Mouse (Mus musculus): ENCODE results near the gene Nutm1.

The Nutm1 gene

DNA sequence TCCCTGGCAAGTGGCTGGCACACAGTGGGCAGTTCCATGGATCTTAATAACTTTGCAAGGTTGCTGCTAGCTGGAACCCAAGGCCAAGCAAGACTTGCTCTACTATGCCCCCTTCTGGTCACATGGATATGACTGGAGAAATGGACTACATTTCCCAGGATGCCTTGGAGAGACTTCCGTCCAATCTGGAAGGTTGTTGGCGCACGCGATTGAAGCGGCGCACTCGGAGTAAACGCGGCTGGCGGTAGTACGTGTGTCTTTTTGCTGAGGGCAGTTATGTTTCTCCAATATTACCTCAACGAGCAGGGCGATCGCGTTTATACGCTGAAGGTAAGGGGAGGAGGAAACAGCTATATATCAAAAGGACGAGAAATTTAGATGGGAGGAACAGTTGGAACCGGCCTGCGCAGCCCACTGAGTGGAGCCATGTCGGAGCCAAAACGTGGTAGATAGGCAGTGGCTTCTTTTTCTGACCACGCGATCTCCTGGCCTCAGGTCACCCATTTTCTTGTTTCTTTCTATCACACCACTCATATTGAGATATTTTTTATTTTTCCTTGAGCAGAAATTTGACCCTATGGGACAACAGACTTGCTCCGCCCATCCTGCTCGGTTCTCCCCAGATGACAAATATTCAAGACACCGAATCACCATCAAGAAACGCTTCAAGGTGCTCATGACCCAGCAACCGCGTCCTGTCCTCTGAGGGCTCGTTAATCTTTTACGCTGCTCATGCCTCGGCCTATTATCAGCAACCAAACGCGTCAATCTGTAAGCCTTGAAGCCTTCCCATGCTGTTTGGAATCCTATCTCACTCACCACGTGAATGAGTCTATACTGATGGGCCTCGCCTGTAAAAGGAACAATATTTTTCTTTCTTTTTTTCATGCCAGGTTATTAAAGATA, 2.9 kb upstream of the Nutm1 start, which contains the start of gene Nop10:
Nop10 (plus strand) TSS at position 179 of the 906 bp plus-strand sequence.
- in situ Hi-C loops (cut with MboI; ENCODE audit: low sequenced_read_pairs), result loop anchor here (10.0 kb wide), 1 partner anchor 213 kb away; no protein-coding TSS in a partner anchor

DNA sequence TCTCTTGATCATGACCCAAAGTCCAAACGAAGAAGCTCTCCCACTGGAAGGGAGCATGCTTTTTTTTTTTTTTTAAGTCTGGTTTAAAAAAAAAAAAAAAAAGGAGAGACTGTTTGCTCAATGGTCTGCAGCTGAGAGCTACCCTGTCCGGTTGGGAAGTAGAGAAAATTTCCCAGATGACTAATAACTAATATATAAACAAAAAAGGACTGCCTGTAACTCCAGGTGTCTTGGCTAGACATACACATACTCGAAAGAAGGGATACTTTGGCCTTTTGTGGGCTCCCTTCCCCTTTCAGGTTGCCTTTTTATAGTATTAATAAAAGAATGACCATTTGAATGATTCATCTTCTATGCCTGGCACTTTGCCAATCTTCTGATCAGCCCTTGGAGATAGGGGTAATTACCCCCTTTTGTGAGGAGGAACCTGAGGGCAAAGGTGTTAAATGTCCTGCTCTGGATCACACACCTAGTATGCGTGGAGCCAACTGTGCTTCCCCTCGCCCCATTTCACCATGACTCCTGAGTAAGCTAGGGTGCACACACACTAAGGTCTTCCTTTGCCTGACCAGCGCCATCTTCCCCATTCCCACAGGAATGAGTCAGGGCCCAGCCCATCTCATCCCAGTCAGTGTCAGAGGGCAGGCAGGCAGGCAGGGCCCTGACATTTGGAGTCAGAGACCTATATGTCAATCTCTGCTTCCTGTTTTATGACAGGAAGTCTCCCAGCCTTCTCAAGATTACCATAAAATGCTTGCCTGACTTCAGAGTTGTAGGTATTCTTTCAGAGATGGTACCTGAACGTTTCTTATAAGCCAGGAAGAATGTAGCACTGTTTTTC, 4.2 kb downstream of the Nutm1 start:
- in situ Hi-C loops (cut with MboI; ENCODE audit: low sequenced_read_pairs), result no loop called here

DNA sequence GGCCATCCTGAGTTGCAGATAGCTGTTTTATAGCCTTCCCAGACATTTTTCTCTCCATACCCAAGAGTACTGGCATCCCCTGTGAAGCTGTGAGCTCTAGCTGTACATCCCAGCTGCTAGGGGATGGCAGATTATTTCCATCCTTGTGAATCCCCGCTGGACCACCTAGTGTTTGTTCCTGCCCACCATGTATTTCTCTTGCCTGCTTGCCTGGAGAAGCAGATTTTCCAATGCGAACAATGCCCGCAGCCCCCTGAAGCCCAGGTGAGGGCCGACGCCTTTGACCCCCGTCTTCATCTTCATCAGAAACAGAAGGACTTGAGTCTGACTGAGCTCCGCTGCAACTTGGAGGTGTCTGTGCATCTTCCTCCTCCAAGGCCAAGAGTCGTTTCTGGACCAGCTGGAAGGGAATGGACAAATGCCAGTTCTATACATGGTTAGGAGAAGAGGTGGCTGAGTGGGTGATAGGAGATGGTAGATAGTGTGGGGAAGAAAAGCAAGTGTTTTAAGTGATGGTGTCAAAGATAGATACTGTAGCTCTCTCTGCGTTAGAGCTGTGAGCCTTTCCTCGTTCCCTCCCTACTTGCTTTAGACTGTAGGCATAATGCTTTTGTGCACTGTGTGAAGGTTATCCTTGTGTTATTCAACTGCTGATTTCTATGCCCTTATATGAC, 9.2 kb downstream of the Nutm1 start:
- in situ Hi-C loops (cut with MboI; ENCODE audit: low sequenced_read_pairs), result no loop called here

DNA sequence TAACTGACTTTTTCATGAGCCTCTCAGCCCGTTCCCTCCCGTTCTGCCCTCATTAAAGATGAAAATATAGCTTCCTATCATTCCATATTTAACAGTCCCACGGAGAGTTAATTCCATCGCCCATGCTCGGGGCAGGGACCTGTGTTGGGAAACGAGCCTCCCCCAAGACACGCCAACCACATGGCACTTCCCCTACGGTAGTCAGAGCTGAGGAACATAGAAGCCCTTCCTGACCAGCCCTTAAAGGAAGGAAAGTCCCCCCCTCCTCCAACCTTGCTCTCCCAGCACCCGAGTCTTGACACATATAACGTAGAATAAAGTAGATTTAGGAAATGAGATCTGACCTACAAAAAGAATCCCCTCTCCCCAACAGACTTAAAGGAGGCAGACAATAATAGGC, 11.8 kb downstream of the Nutm1 start:
- in situ Hi-C loops (cut with MboI; ENCODE audit: low sequenced_read_pairs), result no loop called here

DNA sequence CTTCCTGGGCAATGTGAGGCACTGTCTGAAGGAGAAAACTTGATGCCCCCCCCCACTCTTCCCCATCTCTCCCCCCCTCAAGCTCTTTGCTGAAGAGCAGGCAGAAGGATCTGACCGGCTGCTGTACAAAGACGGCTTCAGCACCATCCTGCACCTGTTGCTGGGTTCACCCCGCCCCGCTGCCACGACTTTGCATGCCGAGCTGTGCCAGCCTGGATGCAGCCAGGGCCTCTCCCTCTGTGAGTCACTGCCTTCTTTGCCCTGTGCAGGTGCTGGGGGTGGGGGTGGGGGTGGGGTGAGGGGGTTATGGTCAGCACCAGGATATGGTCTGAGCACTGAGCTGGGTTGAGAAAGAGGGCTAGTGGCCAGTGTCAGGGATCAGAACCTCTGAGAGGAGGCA, 12.9 kb downstream of the Nutm1 start:
- in situ Hi-C loops (cut with MboI; ENCODE audit: low sequenced_read_pairs), result no loop called here

DNA sequence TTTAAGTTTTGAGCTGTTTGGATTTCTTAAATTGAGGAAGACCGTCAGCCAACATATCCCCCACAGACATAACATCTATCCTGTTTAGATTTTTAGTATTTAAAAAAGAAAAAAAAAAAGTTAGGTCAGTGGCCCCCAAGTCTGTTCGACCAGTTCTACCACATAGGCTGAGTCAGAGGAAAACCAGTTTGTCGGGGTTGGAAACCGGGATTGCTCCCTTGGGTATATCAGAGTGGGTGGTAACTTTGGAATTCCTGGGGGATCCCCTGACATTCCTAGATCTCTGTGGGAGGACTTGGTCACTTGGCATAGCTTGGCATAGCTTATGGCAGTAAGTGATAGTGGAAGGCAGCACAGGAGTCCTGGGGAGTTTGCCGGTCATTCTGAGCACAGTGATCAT, 13.8 kb downstream of the Nutm1 start:
- in situ Hi-C loops (cut with MboI; ENCODE audit: low sequenced_read_pairs), result no loop called here

DNA sequence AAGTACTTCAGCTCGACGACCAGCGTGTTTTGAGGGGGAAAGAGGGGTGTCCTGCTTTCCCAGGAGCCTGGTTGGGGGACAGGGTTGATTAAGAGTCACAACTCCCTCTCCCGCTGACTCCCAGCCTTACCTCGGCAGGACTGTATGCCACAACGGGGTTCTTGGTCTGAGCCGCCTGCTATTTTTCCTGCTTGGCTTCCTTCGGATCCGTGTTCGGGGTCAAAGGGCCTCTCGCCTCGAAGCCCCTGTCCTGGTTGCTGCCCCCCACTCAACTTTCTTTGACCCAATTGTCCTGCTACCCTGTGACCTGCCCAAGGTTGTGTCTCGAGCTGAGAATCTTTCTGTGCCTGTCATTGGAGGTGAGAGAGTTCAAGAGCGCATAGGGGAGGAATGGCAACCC, 17.3 kb downstream of the Nutm1 start:
- in situ Hi-C loops (cut with MboI; ENCODE audit: low sequenced_read_pairs), result no loop called here

DNA sequence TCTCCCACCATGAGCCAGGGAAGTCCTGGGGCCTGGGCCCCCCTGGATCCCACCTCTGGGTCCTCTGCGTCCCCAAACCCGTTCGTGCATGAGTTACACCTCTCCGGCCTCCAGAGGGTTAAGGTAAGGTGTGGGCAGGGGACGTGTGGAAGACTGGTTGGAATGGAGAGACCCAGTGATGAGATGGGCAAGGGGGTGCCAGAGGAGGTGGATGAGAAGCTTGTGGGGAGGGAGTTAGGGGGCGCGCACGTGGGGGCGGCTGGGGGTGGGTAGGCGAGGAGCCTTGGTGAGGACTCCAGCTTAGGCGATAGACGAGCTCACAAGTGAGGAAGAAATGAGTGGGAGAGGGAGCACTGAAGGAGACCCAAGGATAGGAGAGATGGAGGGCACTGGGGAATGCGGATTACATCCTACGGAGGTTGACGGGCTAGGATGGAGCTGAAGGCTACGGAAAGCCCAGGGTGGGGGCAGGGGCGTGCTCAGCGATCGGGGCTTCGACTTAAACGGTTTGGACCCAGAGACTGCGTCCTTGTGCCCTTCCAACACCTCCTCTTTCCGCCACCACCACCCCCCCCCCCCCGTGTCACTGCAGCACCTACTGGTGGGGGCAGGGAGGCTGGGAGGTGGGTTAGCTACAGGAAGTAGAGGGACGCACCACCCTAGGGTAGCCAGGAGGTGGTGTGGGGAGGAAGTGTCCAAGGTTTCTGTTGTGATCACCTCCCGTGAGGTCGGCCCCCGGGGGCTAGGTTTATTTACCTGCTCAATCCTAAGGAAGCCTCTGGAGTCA, 19.0 kb downstream of the Nutm1 start:
- in situ Hi-C loops (cut with MboI; ENCODE audit: low sequenced_read_pairs), result no loop called here

DNA sequence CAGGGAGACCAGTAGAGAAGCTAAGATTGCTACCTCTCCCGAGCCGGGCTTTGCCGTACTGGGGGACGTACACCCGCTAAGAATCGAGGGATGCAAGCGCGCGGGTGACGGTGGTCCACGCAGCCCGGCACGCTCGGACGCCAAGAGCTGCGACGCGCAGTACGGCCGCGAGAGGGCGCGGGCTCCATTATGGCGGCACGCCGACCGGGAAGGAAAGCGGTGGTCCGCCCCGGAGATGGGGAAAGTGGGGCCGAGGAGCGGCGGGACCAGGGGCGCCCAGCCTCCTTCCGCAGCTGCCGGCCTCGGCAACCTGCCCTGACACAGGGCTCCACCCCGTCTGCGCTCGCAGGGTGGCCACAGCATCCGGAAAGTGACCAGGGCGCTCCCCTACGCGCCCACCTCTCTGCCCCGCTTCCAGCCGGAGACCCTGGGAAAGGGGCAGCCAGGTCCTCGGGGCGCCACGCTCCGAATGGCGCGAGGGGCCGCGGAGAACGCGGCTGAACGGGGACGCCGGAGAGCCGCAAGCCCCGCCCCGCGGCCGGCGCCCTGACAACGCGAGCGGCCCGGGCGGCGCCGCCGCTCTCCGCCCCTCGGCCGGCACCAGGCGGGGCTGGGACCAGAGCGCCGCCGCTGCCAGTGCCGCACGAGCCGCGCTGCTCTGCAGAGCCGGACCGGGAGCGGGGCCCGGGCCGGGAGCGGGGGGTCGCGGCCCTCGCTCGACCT, 19.7 kb downstream of the Nutm1 start, which contains the start of gene Lpcat4:
Lpcat4 (plus strand) TSS at position 257 of the 723 bp plus-strand sequence.
- in situ Hi-C loops (cut with MboI; ENCODE audit: low sequenced_read_pairs), result no loop called here

DNA sequence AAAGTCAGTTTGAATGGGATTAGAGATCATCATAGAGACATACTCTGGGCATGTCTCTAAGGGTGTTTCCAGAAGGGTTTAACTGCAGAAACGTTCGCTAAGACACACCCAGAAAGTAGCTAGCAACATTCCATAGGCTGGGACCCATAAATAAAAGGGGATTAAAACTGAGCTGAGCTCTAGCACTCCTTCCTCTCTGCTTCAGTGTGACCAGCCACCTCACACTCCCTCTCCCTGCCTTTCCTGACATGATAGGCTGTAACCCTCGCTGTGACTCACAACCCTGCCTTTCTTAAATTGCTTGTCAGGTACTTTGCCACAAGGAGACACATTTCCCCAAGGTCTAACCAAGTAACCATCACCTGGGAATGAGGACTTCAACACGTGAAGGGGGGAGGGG, 21.1 kb downstream of the Nutm1 start:
- in situ Hi-C loops (cut with MboI; ENCODE audit: low sequenced_read_pairs), result no loop called here

DNA sequence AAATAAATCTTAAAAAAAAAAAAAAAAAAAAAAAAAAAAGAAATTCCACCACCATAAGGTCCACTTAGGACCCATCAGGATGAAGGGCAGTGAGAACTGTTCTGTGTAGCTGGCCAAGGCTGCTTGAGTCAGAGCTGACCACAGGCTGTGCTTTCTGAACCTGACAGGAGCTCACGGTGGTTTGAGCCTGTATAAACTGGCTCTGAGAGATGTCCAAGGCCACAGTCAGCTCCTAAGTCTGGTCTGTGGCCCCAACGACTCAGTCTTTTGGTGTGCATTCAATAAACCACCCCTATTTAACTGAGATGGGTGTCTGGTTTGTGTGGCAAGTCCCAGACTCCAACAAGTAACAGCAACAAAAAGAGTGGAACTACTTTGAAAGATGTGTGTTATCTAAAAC, 22.5 kb downstream of the Nutm1 start:
- in situ Hi-C loops (cut with MboI; ENCODE audit: low sequenced_read_pairs), result no loop called here

DNA sequence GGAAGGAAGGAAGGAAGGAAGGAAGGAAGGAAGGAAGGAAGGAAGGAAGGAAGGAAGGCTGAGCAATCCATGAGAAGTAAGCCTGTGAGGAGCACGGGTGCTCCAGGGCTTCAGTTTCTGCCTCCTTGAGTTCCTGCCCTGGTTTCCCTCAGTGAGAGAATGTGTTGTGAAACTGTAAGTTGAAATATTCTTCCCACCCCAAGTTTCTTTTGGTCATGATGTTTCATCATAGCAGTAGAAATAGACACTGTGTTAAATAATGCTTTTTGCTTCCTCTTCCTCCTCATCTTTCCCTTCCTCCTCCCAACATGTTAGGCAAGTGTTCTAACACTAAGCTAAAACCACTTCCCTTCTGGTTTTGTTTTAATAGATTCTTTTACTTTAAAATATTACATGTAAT, 26.5 kb downstream of the Nutm1 start:
- in situ Hi-C loops (cut with MboI; ENCODE audit: low sequenced_read_pairs), result no loop called here

DNA sequence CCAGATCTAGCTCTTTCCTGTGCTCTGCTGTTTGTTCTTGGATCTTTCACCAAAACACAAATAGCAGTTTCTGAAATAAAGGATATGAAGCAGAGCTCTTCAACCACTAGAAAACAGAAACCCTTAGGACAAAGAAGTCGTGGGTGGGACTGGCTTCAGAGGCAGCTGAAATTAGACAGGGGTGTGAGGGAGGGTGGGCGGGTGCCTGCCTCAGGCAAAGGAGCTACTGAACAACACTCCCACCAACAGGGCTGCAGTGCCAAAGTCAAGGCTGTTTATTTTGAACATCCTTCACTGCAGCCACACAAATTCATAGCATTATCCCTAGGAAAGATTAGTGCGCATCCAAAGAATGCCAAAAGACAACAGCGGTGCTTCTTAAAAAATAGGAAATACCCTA, 34.7 kb downstream of the Nutm1 start:
- in situ Hi-C loops (cut with MboI; ENCODE audit: low sequenced_read_pairs), result no loop called here

DNA sequence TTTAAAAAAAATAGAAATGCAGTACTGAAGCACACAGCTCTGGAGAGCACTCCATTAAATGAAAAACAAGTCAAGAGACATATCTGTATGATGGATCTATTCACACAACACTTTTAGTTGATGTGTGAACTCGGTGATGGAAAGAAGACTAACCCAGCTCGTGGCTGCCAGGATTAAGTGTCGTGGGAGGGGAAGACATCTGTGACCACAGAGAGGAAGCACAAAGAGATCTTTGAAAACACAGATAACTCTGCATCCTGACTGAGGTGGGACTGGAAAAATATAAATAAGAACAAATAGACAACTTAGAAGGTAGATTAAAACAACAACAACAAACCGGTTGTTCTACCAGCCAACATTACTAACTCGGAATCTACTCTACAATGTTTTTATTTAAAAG, 36.5 kb downstream of the Nutm1 start:
- in situ Hi-C loops (cut with MboI; ENCODE audit: low sequenced_read_pairs), result no loop called here

DNA sequence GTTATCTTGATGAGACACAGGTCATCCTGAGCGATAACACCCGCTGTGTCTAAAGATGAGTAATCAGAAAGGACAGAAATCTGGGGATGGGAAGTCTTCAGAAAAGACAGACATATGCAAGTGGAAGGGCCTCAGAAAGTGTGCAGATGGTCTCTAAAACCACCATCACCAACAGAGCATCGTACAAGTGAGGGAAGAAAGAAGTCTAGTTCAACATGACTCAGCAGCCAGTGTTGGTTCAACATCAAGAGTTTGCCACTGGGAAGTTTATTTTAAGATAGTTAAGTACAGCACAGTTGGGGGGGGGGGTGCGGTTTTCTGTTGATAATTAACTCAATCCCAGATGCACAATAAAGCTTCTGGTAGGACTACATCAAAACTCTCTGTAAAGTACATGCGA, 38.2 kb downstream of the Nutm1 start:
- in situ Hi-C loops (cut with MboI; ENCODE audit: low sequenced_read_pairs), result no loop called here

DNA sequence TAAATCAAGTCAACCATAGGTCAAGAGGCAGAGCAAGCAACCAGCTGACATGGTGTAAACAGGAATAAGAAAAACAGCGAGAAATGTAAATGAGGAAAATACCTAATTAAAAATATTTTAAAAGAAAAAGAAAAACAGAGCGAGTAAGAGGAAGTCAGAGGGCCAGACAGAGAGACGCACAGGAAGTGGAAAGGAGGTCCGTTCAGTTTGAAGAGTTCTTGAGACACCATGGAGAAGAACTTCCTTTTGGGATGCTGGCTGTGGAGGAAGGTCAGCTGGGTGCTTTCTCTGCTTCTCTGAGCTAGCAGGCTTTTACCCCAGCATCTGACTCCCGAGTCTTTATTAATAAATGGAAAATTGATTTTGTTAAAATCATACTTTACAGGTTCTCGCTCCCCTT, 41.5 kb downstream of the Nutm1 start:
- in situ Hi-C loops (cut with MboI; ENCODE audit: low sequenced_read_pairs), result no loop called here

DNA sequence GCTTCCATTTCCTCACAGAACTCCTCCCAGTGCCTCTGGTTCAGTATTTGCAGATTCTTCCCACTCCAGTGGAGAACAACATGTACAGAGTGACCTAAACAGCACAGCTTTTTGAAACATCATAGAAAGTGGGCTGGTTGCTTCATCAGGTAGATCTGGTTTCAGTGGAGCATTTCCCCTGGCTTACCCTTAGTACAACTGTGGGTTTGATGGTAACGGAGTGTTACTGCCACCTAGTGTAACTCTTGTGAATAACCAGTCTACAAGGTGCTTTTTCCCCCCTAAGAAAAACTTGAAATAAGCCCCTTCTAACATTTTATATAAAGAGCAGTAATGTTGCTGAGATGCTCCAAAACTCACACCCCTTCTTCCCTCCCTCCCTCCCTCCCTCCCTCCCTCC, 43.1 kb downstream of the Nutm1 start:
- in situ Hi-C loops (cut with MboI; ENCODE audit: low sequenced_read_pairs), result no loop called here

DNA sequence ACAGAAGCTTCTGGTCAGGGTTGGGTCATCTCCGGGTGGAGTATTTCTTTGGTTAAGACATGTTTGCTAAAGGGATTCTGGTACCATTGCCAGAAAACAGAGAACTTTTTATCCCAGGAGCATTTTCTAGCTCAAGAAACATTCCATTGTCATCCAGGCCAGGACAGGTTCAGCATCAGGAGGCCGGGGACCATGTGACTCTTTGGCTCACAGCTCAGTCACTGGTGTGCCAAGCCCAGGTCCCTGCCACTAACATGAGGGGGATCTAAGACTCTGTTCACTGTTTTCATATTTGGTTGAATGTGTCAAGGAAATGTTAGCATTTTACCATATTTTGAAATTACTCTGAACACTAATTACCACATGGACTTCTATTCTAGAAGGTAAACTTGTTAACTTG, 48.4 kb downstream of the Nutm1 start:
- in situ Hi-C loops (cut with MboI; ENCODE audit: low sequenced_read_pairs), result no loop called here

DNA sequence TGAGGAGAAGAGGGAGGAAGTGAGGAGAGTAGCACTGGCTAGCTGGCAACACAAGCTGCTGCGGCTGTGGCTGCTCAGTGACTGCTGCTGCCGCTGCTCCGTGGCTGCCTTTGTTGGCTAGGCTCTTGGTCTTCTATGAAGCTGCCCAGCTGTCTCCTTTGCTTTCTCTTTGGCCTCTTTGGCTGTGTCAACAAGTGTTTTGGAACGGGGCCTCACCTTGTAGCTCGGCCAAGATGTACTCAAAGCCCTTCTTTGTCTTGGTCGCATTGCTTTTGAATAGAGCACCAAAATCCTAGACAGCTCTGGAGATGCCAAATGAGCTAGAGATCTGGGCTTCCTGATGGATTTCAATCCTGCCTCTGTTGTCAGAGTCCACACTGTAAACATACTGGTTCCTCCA, 48.9 kb downstream of the Nutm1 start:
- in situ Hi-C loops (cut with MboI; ENCODE audit: low sequenced_read_pairs), result no loop called here

DNA sequence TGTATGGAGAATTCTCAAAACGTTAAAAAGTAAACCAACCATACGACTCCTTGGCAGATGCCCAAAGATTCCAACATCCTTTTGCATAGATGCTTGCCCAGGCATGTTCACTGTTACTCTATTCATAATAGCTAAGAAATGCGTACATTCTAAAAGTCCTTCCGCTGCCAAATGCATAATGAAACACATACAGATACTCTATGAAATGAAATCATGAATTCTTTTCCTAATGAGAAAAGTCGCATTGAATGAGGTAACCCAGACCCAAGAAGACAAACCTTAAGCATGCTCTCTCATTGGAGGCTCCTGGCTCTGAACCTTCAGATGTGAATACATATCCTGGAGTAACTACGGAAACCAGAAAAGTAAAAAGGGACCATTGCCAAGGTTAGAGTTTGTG, 56.0 kb downstream of the Nutm1 start:
- in situ Hi-C loops (cut with MboI; ENCODE audit: low sequenced_read_pairs), result no loop called here

All from CH12F3 (cell line).